Mouse (Mus musculus) olfactory bulb, adult 2 months (tissue): Measurements from ENCODE around the gene Atf5.

Experiments
- CTCF ChIP-seq: fragments of 200-500 bp; IDR thresholded peaks from 2 replicates; pipeline ENCODE4 v1.5.1; 2012; ENCODE audit warnings: low read depth, mild to moderate bottlenecking, low read length, moderate library complexity; ENCODE audit not compliant: insufficient read depth
- POLR2A ChIP-seq: fragments of 200-500 bp; IDR thresholded peaks from 2 replicates; pipeline ENCODE4 v1.6.1; 2012; ENCODE audit warnings: mild to moderate bottlenecking, low read depth, low read length, moderate library complexity; ENCODE audit not compliant: insufficient read depth

DNA sequence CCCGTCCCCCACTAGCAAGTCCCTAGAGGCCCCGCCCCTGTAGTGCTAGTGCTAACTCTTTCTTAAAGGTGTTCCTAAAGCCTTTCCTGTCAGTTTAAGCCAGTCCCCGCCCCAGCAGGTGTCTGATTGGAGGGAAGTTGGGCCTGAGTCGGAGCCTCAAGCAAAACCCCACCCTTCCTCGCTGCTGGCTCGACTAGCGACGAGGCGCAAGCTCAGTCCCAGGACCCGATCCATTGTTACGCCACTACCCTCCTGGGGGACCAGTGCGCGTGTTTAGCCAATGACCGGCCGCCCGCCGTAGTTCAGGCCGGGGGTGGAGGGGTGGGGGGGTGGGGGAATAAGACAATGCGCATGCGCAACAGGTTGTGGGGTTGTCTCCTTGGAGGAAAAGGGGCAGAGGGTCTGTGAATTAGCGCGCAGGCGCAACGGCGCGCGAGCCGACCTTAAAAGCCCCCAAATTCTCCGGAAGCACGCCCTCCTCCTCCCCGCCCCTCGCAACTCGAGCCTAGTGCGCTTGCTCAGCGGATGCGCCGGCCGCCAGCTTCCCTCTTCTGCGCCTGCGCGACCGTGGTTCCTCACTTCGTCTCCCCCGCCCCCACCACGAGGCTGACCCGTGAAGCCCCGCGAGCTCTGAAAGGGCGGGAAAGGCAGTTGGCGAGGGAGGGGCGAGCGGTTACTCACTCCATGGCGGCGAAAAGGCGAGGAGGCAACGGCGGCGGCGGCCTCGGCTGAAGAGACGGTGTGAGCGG, 563 bp downstream of the Atf5 start, which contains the start of the genes Nup62 and Il4i1:
- TF ChIP-seq CTCF (no peak), POLR2A (0 out of 2 replicates have a peak, but pooled peaks have one; percentile 34)
